Mouse (Mus musculus) urinary bladder, postnatal 14 days (tissue): ENCODE results near the gene Dip2b.

Experiments
- DNase-seq: peaks from one replicate; pipeline ENCODE4 v3.0.0; 2021; ENCODE audit warnings: low spot score

The Dip2b gene

DNA sequence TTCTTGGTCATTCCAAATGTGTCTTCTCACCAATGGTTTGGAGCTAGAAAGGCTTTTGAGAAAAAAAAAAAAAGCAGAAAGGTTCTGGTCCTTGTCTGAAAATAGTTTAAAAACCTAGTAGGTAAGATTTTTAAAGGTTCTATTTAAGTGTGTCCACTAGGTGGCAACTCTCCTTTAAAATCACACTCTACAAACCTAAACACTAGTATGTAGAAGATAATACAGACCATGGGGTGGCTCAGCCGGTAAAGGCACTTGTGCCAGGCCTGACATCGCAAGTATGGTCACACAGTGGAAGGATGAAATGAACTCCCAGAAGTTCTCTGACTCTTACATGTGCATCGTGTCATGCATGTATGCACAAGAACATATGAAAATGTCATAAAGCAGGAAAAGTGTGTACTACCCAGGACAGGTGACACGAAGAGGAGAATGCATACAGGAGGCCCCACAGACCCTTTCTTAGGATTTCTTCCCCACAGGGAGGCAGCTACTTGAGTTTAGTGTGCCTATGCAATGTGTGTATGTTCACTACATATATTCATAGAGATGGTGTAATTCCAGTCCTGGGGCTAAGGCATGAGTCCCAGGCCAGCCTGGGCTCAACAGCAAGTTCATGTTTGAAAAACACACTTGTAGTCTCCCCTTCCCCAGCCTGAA, 224.9 kb downstream of the Dip2b start:
- no peak for DNase-seq

DNA sequence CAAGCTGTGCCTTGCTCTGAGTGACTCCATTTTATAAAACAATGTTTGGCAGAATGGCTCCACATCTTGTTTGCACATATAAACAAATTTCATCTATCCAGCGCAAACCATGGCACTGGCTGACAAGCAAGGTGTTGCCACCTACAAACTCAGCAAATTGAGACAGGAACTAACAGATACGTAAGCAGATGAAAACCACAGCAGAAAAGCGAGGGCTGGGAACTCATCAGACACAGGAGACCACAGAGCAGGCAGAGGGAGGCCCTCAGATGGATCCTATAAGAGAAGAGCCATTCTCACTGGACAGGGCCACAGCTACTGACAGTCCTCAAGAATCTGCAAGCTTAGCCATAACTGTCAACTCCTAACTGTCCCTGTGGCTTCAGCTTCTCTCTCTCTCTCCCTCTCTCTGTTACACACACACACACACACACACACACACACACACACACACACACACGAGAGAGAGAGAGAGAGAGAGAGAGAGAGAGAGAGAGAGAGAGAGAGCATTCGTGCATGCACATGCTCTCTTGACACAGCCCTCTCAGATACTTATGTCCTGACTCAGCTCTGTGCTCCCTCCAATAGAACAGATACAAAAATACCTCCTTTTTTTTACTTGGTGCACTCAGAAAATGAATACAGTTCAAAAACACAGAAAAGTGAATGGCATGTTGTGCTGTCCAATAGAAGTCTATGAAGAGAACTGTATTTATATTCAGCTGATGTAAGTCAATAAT, 227.3 kb downstream of the Dip2b start:
- DNase-seq, result no peak

DNA sequence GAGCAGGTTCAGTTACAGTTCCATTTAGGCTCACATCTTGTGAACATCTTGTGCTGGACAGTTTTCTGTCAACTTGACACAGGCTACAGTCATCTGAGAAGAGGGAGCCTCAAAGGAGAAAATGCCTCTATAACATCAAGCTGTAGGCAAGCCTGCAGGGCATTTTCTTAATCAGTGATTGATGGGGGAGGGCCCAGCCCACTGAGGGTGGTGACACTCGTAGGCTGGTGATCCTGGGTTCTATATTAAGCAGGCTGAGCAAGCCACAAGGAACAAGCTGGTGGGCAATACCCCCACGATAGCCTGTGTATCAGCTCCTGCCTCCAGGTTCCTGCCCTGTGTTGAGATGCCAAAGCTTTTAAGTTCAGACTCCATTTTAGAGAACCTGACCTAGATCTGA, 230.5 kb downstream of the Dip2b start:
- DNase-seq, result no peak
